Mouse (Mus musculus) intestine, postnatal 0 days (tissue): ENCODE measurements around the gene Zfp276. TPM values are rescaled to one million over a fixed set of nuclear protein-coding genes. Genes with fewer than 3 reads are reported as not detected.

Experiments
- ATAC-seq: fragments of 200-750 bp; cut with Nextera tagmentation; 2 replicates; pipeline ENCODE4 v1.8.0; 2017; ENCODE audit warnings: mild to moderate bottlenecking, moderate TSS enrichment, moderate library complexity
- H3K27ac ChIP-seq: fragments of 300-500 bp; sonication (generic); 2 replicates; pipeline ENCODE4 v1.5.1; 2014; ENCODE audit warnings: mild to moderate bottlenecking, low read depth, low read length, moderate library complexity
- H3K27me3 ChIP-seq: fragments of 300-500 bp; sonication (generic); replicated peaks from 2 replicates; pipeline ENCODE4 v1.6.1; 2014; ENCODE audit warnings: low read length, mixed read lengths; ENCODE audit not compliant: control insufficient read depth, insufficient read depth
- H3K36me3 ChIP-seq: fragments of 300-500 bp; sonication (generic); 2 replicates; pipeline ENCODE4 v1.6.1; 2014; ENCODE audit warnings: mild to moderate bottlenecking, moderate library complexity; ENCODE audit not compliant: control insufficient read depth, insufficient read depth
- H3K4me1 ChIP-seq: fragments of 300-500 bp; sonication (generic); replicated peaks from 2 replicates; pipeline ENCODE4 v1.6.1; 2014; ENCODE audit warnings: antibody characterized with exemption, low read length, mixed read lengths; ENCODE audit not compliant: control insufficient read depth, insufficient read depth
- H3K4me2 ChIP-seq: fragments of 300-500 bp; sonication (generic); replicated peaks from 2 replicates; pipeline ENCODE4 v1.6.1; 2014; ENCODE audit warnings: low read depth, mild to moderate bottlenecking, moderate library complexity
- H3K4me3 ChIP-seq: fragments of 300-500 bp; sonication (generic); 2 replicates; pipeline ENCODE4 v1.5.1; 2014; ENCODE audit warnings: low read depth, low read length
- H3K9ac ChIP-seq: fragments of 300-500 bp; sonication (generic); 2 replicates; pipeline ENCODE4 v1.6.1; 2014; ENCODE audit warnings: mild to moderate bottlenecking, low read depth, low read length
- H3K9me3 ChIP-seq: fragments of 300-500 bp; sonication (generic); 2 replicates; pipeline ENCODE4 v1.6.1; 2016; ENCODE audit warnings: mixed run types; ENCODE audit not compliant: control insufficient read depth
- CTCF ChIP-seq: sonication (generic); IDR thresholded peaks from 2 replicates; pipeline ENCODE4 v1.5.1; 2016; ENCODE audit warnings: low read depth, mild to moderate bottlenecking, control low read depth, antibody characterized with exemption, moderate library complexity
- WGBS: fragments of 180-500 bp; shearing (Covaris S2); extraction: QIAGEN DNeasy Blood & Tissue Kit; methylation state at CpG from one replicate; pipeline ENCODE4 v1.1.7; 2014; 5-methylcytosine and 5-hydroxymethylcytosine counted together
- polyA plus RNA-seq: library from polyadenylated mRNA; unstranded; fragments of >200 nt; fragmentation: Nextera tagmentation; extraction: Ambion mirVana; gene quantifications from 2 replicates; pipeline ENCODE4 v1.2.1, GENCODE M21; 2015

The Zfp276 gene
- polyA plus RNA-seq = 7.2 and 7.4 TPM in 2 replicates

- whole genome bisulfite sequencing = 0% methylated on average over 89 of the region's 99 CpGs
- Histone ChIP-seq H3K4me3 (peak within 1 kb of the TSS; percentile 71), H3K4me2 (peak within 1 kb of the TSS; percentile 96), H3K9ac (peak within 1 kb of the TSS; percentile 91), H3K36me3 (peaks cover 41% of the 10 kb centered on the region), H3K27me3 (no peaks in the 10 kb centered on the region), H3K4me1 (0 out of 2 replicates have a peak, but pooled peaks cover 2% of the 10 kb centered on the region), H3K9me3 (no peaks in the 10 kb centered on the region), H3K27ac (peak within 1 kb of the TSS; percentile 82)
- TF ChIP-seq CTCF = 0 out of 2 replicates have a peak, but pooled peaks have one; percentile 6
- ATAC-seq = peak; percentile 96
These were observed at the start of gene Zfp276, which contains the start of gene Vps9d1 for GRCm38 (mm10) chr8:123254099-123254885. Gene Zfp276, plus strand, starts transcription at chr8:123254195. Gene Vps9d1, minus strand, starts transcription at chr8:123254348.

GRCm38 (mm10) chr8:123211876-123212275, 42.1 kb upstream of the Zfp276 start:
- TF ChIP-seq CTCF = no peak
- WGBS = 20% methylated on average over 10 of the region's 10 CpGs
- H3K27ac ChIP-seq = peak overlapping the region; percentile 78

GRCm38 (mm10) chr8:123212321-123213117, 41.5 kb upstream of the Zfp276 start, which contains the start of the genes Chmp1a and Spata33:
Gene Chmp1a, minus strand, starts transcription at chr8:123212763.
Gene Spata33, plus strand, starts transcription at chr8:123212832.
- H3K4me1 ChIP-seq = no peaks in the 10 kb centered on the region; the same call in 1 of the 2 replicates
- no peaks in the 10 kb centered on the region for H3K27me3 ChIP-seq
- ATAC-seq = peak; percentile 87
- under 1% methylated on average over 76 of the region's 76 CpGs for WGBS
- peak within 1 kb of the TSS; percentile 84 for H3K4me3 ChIP-seq
- peak; percentile 72 for TF ChIP-seq CTCF
- H3K36me3 ChIP-seq = peaks cover 28% of the 10 kb centered on the region
- H3K4me2 ChIP-seq = peak within 1 kb of the TSS; percentile 85
- H3K9ac ChIP-seq = peak within 1 kb of the TSS; percentile 84
- peak within 1 kb of the TSS; percentile 78 for H3K27ac ChIP-seq
- no peaks in the 10 kb centered on the region for H3K9me3 ChIP-seq

More at GRCm38 (mm10) chr8:123211876-123212275, 42.1 kb upstream of the Zfp276 start:
- H3K4me2 ChIP-seq = peak overlapping the region; percentile 85
- H3K9me3 ChIP-seq = no peaks in the 10 kb centered on the region
- peak overlapping the region; percentile 84 for H3K4me3 ChIP-seq
- H3K36me3 ChIP-seq = peaks cover 34% of the 10 kb centered on the region
- no peaks in the 10 kb centered on the region for H3K27me3 ChIP-seq
- H3K4me1 ChIP-seq = no peaks in the 10 kb centered on the region; the same call in 1 of the 2 replicates
- ATAC-seq = peak; percentile 26
- H3K9ac ChIP-seq = peak overlapping the region; percentile 84

- Histone ChIP-seq H3K9ac (peak overlapping the region; percentile 50), H3K4me3 (peak overlapping the region; percentile 84), H3K27me3 (no peaks in the 10 kb centered on the region), H3K9me3 (no peaks in the 10 kb centered on the region), H3K4me1 (no peaks in the 10 kb centered on the region; the same call in 1 of the 2 replicates), H3K27ac (no peak overlapping the region), H3K4me2 (peak overlapping the region; percentile 85), H3K36me3 (peaks cover 20% of the 10 kb centered on the region)
- 20% methylated on average over 22 of the region's 22 CpGs for whole genome bisulfite sequencing
- no peak; the same call in 1 of the 2 replicates for ATAC-seq
- TF ChIP-seq CTCF = no peak
These were observed 40.8 kb upstream of the Zfp276 start for GRCm38 (mm10) chr8:123213118-123213772.

GRCm38 (mm10) chr8:123215430-123215829, 38.6 kb upstream of the Zfp276 start:
- H3K27me3 ChIP-seq = no peaks in the 10 kb centered on the region
- H3K4me1 ChIP-seq = no peaks in the 10 kb centered on the region; the same call in 1 of the 2 replicates
- H3K4me2 ChIP-seq = no peak overlapping the region
- no peak overlapping the region for H3K4me3 ChIP-seq
- H3K9me3 ChIP-seq = no peaks in the 10 kb centered on the region
- H3K36me3 ChIP-seq = no peaks in the 10 kb centered on the region; the same call in 1 of the 2 replicates
- no peak for TF ChIP-seq CTCF
- H3K27ac ChIP-seq = no peak overlapping the region
- ATAC-seq = no peak
- 75% methylated on average over 3 of the region's 3 CpGs for WGBS
- no peak overlapping the region for H3K9ac ChIP-seq
